Mouse (Mus musculus) bone marrow macrophage, adult 2 months (primary cell): ENCODE data around the gene Pcbp2. TPM values are rescaled to one million over a fixed set of nuclear protein-coding genes. Genes with fewer than 3 reads are reported as not detected.

Experiments used
- H3K27ac ChIP-seq: 2 replicates; pipeline ENCODE4 v1.5.1; 2012; ENCODE audit warnings: low read depth, low read length; ENCODE audit not compliant: insufficient read depth
- H3K4me1 ChIP-seq: 2 replicates; pipeline ENCODE4 v1.6.1; 2012; ENCODE audit warnings: low read length; ENCODE audit not compliant: control insufficient read depth, insufficient read depth
- H3K4me3 ChIP-seq: 2 replicates; pipeline ENCODE4 v1.5.1; 2012; ENCODE audit warnings: mild to moderate bottlenecking, low read length, moderate library complexity; ENCODE audit not compliant: insufficient read depth
- CTCF ChIP-seq: IDR thresholded peaks from 2 replicates; pipeline ENCODE4 v1.5.1; 2012; ENCODE audit warnings: low read depth, mild to moderate bottlenecking, low read length, moderate library complexity
- POLR2A ChIP-seq: IDR thresholded peaks from 2 replicates; pipeline ENCODE4 v1.6.1; 2012; ENCODE audit warnings: mild to moderate bottlenecking, low read depth, low read length, borderline replicate concordance
- polyA plus RNA-seq: library from polyadenylated mRNA; stranded (reverse); fragments of >200 nt; gene quantifications from 2 replicates; pipeline ENCODE4 v1.2.4, GENCODE M21; 2012; ENCODE audit not compliant: missing spikeins, insufficient read depth, insufficient read length

The Pcbp2 gene
- polyA plus RNA-seq, 1 experiment, result 763 TPM

- Histone ChIP-seq H3K4me3 (no peak overlapping the region), H3K4me1 (peaks cover 30% of the 10 kb centered on the region), H3K27ac (no peak overlapping the region)
- TF ChIP-seq CTCF (no peak), POLR2A (no peak)
Measured at GRCm38 (mm10) chr15:102503924-102504782, 33.8 kb downstream of the Pcbp2 start.

- Histone ChIP-seq H3K27ac (no peak overlapping the region), H3K4me3 (no peak overlapping the region), H3K4me1 (peaks cover 31% of the 10 kb centered on the region)
- TF ChIP-seq CTCF (no peak), POLR2A (no peak)
Measured at GRCm38 (mm10) chr15:102505073-102505769, 34.9 kb downstream of the Pcbp2 start.

- Histone ChIP-seq H3K4me1 (peaks cover 33% of the 10 kb centered on the region), H3K4me3 (no peak overlapping the region), H3K27ac (peak overlapping the region; percentile 32)
- TF ChIP-seq POLR2A (no peak), CTCF (no peak)
Measured at GRCm38 (mm10) chr15:102505770-102506463, 35.6 kb downstream of the Pcbp2 start.

GRCm38 (mm10) chr15:102506464-102506830 is 36.1 kb downstream of the Pcbp2 start:
- Histone ChIP-seq H3K27ac (peak overlapping the region; percentile 32; the same call in 1 of the 2 replicates), H3K4me1 (peaks cover 37% of the 10 kb centered on the region), H3K4me3 (no peak overlapping the region)
- TF ChIP-seq POLR2A (no peak), CTCF (no peak)

GRCm38 (mm10) chr15:102506864-102507263 is 36.5 kb downstream of the Pcbp2 start:
- Histone ChIP-seq H3K4me3 (no peak overlapping the region), H3K4me1 (peaks cover 37% of the 10 kb centered on the region), H3K27ac (peak overlapping the region; percentile 41)
- TF ChIP-seq POLR2A (no peak), CTCF (no peak)

- H3K27ac ChIP-seq, result peak overlapping the region; percentile 17
- no peak for TF ChIP-seq CTCF
- no peak for TF ChIP-seq POLR2A
- H3K4me3 ChIP-seq, result no peak overlapping the region
- peaks cover 39% of the 10 kb centered on the region for H3K4me1 ChIP-seq
Measured at GRCm38 (mm10) chr15:102507561-102507960, 37.2 kb downstream of the Pcbp2 start.

GRCm38 (mm10) chr15:102508336-102508735 is 38.0 kb downstream of the Pcbp2 start:
- Histone ChIP-seq H3K4me3 (no peak overlapping the region), H3K27ac (no peak overlapping the region), H3K4me1 (peaks cover 46% of the 10 kb centered on the region)
- TF ChIP-seq POLR2A (no peak), CTCF (no peak)

GRCm38 (mm10) chr15:102510110-102510509 is 39.8 kb downstream of the Pcbp2 start:
- H3K4me1 ChIP-seq, result peaks cover 45% of the 10 kb centered on the region
- H3K27ac ChIP-seq, result peak overlapping the region; percentile 67
- TF ChIP-seq POLR2A (no peak), CTCF (no peak)
- peak overlapping the region; percentile 70 for H3K4me3 ChIP-seq

- Histone ChIP-seq H3K4me3 (peak overlapping the region; percentile 70), H3K4me1 (peaks cover 45% of the 10 kb centered on the region), H3K27ac (peak overlapping the region; percentile 67)
- TF ChIP-seq POLR2A, result no peak
- TF ChIP-seq CTCF, result no peak
Measured at GRCm38 (mm10) chr15:102510590-102511284, 40.4 kb downstream of the Pcbp2 start.
